Mouse (Mus musculus): ENCODE results near the gene Ccni.

Gene Ccni

GRCm38 (mm10) chr5:93206109-93207005, at the start of gene Ccni, which contains the start of gene 2010109A12Rik:
Gene Ccni (minus strand): TSS chr5:93206495.
Gene 2010109A12Rik (plus strand): TSS chr5:93206518.
- peak; percentile 47 for DNase-seq (ENCODE audit: extremely low read depth, low read depth, low spot score)

- DNase-seq (ENCODE audit: extremely low read depth, low read depth, low spot score) = no peak
Measured at GRCm38 (mm10) chr5:93255759-93256265, 49.5 kb upstream of the Ccni start.

- no peak for DNase-seq (ENCODE audit: extremely low read depth, low read depth, low spot score)
Measured at GRCm38 (mm10) chr5:93251001-93251760, 44.9 kb upstream of the Ccni start.

- no peak for DNase-seq (ENCODE audit: extremely low read depth, low read depth, low spot score)
Measured at GRCm38 (mm10) chr5:93249940-93250578, 43.8 kb upstream of the Ccni start.

- DNase-seq (ENCODE audit: extremely low read depth, low read depth, low spot score) = no peak
Measured at GRCm38 (mm10) chr5:93245280-93245679, 39.0 kb upstream of the Ccni start.

GRCm38 (mm10) chr5:93239590-93240544, 33.6 kb upstream of the Ccni start:
- no peak for DNase-seq (ENCODE audit: extremely low read depth, low read depth, low spot score)

- no peak for DNase-seq (ENCODE audit: extremely low read depth, low read depth, low spot score)
Measured at GRCm38 (mm10) chr5:93236541-93236940, 30.2 kb upstream of the Ccni start.

- no peak for DNase-seq (ENCODE audit: extremely low read depth, low read depth, low spot score)
Measured at GRCm38 (mm10) chr5:93235888-93236287, 29.6 kb upstream of the Ccni start.

GRCm38 (mm10) chr5:93234605-93235004, 28.3 kb upstream of the Ccni start:
- DNase-seq (ENCODE audit: extremely low read depth, low read depth, low spot score) = no peak

- no peak for DNase-seq (ENCODE audit: extremely low read depth, low read depth, low spot score)
Measured at GRCm38 (mm10) chr5:93234130-93234529, 27.8 kb upstream of the Ccni start.

GRCm38 (mm10) chr5:93232838-93233237, 26.5 kb upstream of the Ccni start:
- DNase-seq (ENCODE audit: extremely low read depth, low read depth, low spot score) = no peak

GRCm38 (mm10) chr5:93231721-93232120, 25.4 kb upstream of the Ccni start:
- no peak for DNase-seq (ENCODE audit: extremely low read depth, low read depth, low spot score)

GRCm38 (mm10) chr5:93229527-93229926, 23.2 kb upstream of the Ccni start:
- no peak for DNase-seq (ENCODE audit: extremely low read depth, low read depth, low spot score)

- no peak for DNase-seq (ENCODE audit: extremely low read depth, low read depth, low spot score)
Measured at GRCm38 (mm10) chr5:93227157-93227556, 20.9 kb upstream of the Ccni start.

- no peak for DNase-seq (ENCODE audit: extremely low read depth, low read depth, low spot score)
Measured at GRCm38 (mm10) chr5:93224549-93224948, 18.3 kb upstream of the Ccni start.

- peak; percentile 96 for DNase-seq (ENCODE audit: extremely low read depth, low read depth, low spot score)
Measured at GRCm38 (mm10) chr5:93221661-93222060, 15.4 kb upstream of the Ccni start.

GRCm38 (mm10) chr5:93218375-93218774, 12.1 kb upstream of the Ccni start:
- DNase-seq (ENCODE audit: extremely low read depth, low read depth, low spot score) = peak; percentile 52

GRCm38 (mm10) chr5:93207555-93207954, 1.3 kb upstream of the Ccni start:
- DNase-seq (ENCODE audit: extremely low read depth, low read depth, low spot score) = no peak

GRCm38 (mm10) chr5:93207006-93207348, 682 bp upstream of the Ccni start:
- no peak for DNase-seq (ENCODE audit: extremely low read depth, low read depth, low spot score)
